Mouse (Mus musculus) midbrain, embryonic 14.5 days (tissue): ENCODE data around the gene Dennd1a. TPM values are rescaled to one million over a fixed set of nuclear protein-coding genes. Genes with fewer than 3 reads are reported as not detected.
A peak's percentile ranks its signal among the peaks of the same experiment; 100 is the strongest.

Experiments used
- ATAC-seq: fragments of 200-750 bp; cut with Nextera tagmentation; 2 replicates; pipeline ENCODE4 v1.8.0; 2017; ENCODE audit warnings: moderate number of reproducible peaks, moderate library complexity; ENCODE audit not compliant: low FRiP score, low TSS enrichment
- DNase-seq: peaks from one replicate; pipeline ENCODE4 v3.0.0-alpha.2; 2015
- H3K27ac ChIP-seq: fragments of 300-500 bp; sonication (generic); replicated peaks from 2 replicates; pipeline ENCODE4 v1.5.1; 2014; ENCODE audit warnings: mild to moderate bottlenecking, low read depth, low read length, moderate library complexity
- H3K27me3 ChIP-seq: fragments of 300-500 bp; sonication (generic); 2 replicates; pipeline ENCODE4 v1.6.1; 2014; ENCODE audit warnings: low read length, control low read depth, mixed read lengths; ENCODE audit not compliant: control insufficient read depth, insufficient read depth
- H3K36me3 ChIP-seq: fragments of 300-500 bp; sonication (generic); 2 replicates; pipeline ENCODE4 v1.6.1; 2014; ENCODE audit warnings: low read length, control low read depth; ENCODE audit not compliant: control insufficient read depth, insufficient read depth
- H3K4me1 ChIP-seq: fragments of 300-500 bp; sonication (generic); 2 replicates; pipeline ENCODE4 v1.6.1; 2014; ENCODE audit warnings: mild to moderate bottlenecking, antibody characterized with exemption, low read length, control low read depth; ENCODE audit not compliant: control insufficient read depth, insufficient read depth
- H3K4me2 ChIP-seq: fragments of 300-500 bp; sonication (generic); 2 replicates; pipeline ENCODE4 v1.6.1; 2014; ENCODE audit warnings: mild to moderate bottlenecking, low read length, moderate library complexity
- H3K4me3 ChIP-seq: fragments of 300-500 bp; sonication (generic); replicated peaks from 2 replicates; pipeline ENCODE4 v1.5.1; 2014; ENCODE audit warnings: low read depth, low read length
- H3K9ac ChIP-seq: fragments of 300-500 bp; sonication (generic); replicated peaks from 2 replicates; pipeline ENCODE4 v1.6.1; 2014; ENCODE audit warnings: mild to moderate bottlenecking, low read length, moderate library complexity
- H3K9me3 ChIP-seq: fragments of 300-500 bp; sonication (generic); 2 replicates; pipeline ENCODE4 v1.6.1; 2016; ENCODE audit warnings: low read length, control low read depth, mixed read lengths; ENCODE audit not compliant: control insufficient read depth
- WGBS: fragments of 180-500 bp; shearing (Covaris S2); extraction: QIAGEN DNeasy Blood & Tissue Kit; methylation state at CpG from one replicate; pipeline ENCODE4 v1.1.7; 2014; 5-methylcytosine and 5-hydroxymethylcytosine counted together
- polyA plus RNA-seq: library from polyadenylated mRNA; unstranded; fragments of >200 nt; fragmentation: Nextera tagmentation; extraction: Ambion mirVana; gene quantifications from 2 replicates; pipeline ENCODE4 v1.2.1, GENCODE M21; 2014

Dennd1a gene
- polyA plus RNA-seq, 1 experiment from 2014 or later = 16.6 TPM

- H3K4me1 ChIP-seq = peaks cover 3% of the 10 kb centered on the region; the same call in 1 of the 2 replicates
- no peaks in the 10 kb centered on the region for H3K36me3 ChIP-seq
- WGBS = 92% methylated on average over 2 of the region's 2 CpGs
- H3K27ac ChIP-seq = no peak overlapping the region
- DNase-seq (no peak), ATAC-seq (no peak)
- H3K9me3 ChIP-seq = no peaks in the 10 kb centered on the region
- peaks cover 57% of the 10 kb centered on the region for H3K27me3 ChIP-seq
- H3K9ac ChIP-seq = no peak overlapping the region
- no peak overlapping the region for H3K4me3 ChIP-seq
- H3K4me2 ChIP-seq = no peak overlapping the region
These were observed 67.5 kb downstream of the Dennd1a start for GRCm38 (mm10) chr2:38219666-38220065.

GRCm38 (mm10) chr2:38213041-38213440, 74.1 kb downstream of the Dennd1a start:
- Histone ChIP-seq H3K4me3 (no peak overlapping the region), H3K27ac (no peak overlapping the region), H3K9me3 (no peaks in the 10 kb centered on the region), H3K9ac (no peak overlapping the region), H3K27me3 (peaks cover 26% of the 10 kb centered on the region), H3K36me3 (no peaks in the 10 kb centered on the region), H3K4me1 (no peaks in the 10 kb centered on the region), H3K4me2 (no peak overlapping the region)
- ATAC-seq (no peak), DNase-seq (no peak)
- 79% methylated on average over 1 of the region's 1 CpGs for WGBS

GRCm38 (mm10) chr2:38211426-38211825, 75.8 kb downstream of the Dennd1a start:
- Histone ChIP-seq H3K36me3 (no peaks in the 10 kb centered on the region), H3K27me3 (peaks cover 13% of the 10 kb centered on the region)

GRCm38 (mm10) chr2:38207752-38208151, 79.4 kb downstream of the Dennd1a start:
- H3K36me3 ChIP-seq = no peaks in the 10 kb centered on the region
- peaks cover 11% of the 10 kb centered on the region; the same call in 1 of the 2 replicates for H3K27me3 ChIP-seq
- no peak overlapping the region for H3K27ac ChIP-seq
- H3K4me1 ChIP-seq = no peaks in the 10 kb centered on the region
- ATAC-seq (no peak), DNase-seq (no peak)
- no peak overlapping the region for H3K9ac ChIP-seq
- H3K4me3 ChIP-seq = no peak overlapping the region
- no peaks in the 10 kb centered on the region for H3K9me3 ChIP-seq
- no peak overlapping the region for H3K4me2 ChIP-seq
- 98% methylated on average over 1 of the region's 1 CpGs for WGBS

More at GRCm38 (mm10) chr2:38211426-38211825, 75.8 kb downstream of the Dennd1a start:
- ATAC-seq (no peak), DNase-seq (no peak)
- H3K9me3 ChIP-seq = no peaks in the 10 kb centered on the region
- H3K9ac ChIP-seq = no peak overlapping the region
- no peaks in the 10 kb centered on the region for H3K4me1 ChIP-seq
- no peak overlapping the region for H3K4me3 ChIP-seq
- WGBS = 95% methylated on average over 2 of the region's 2 CpGs
- H3K4me2 ChIP-seq = no peak overlapping the region
- H3K27ac ChIP-seq = no peak overlapping the region

- WGBS = 81% methylated on average over 5 of the region's 5 CpGs
- H3K27ac ChIP-seq = no peak overlapping the region
- H3K4me3 ChIP-seq = no peak overlapping the region
- DNase-seq (no peak), ATAC-seq (no peak)
- H3K9ac ChIP-seq = no peak overlapping the region
- no peaks in the 10 kb centered on the region for H3K36me3 ChIP-seq
- peaks cover 5% of the 10 kb centered on the region; the same call in 1 of the 2 replicates for H3K27me3 ChIP-seq
- no peaks in the 10 kb centered on the region for H3K9me3 ChIP-seq
- no peak overlapping the region for H3K4me2 ChIP-seq
- no peaks in the 10 kb centered on the region for H3K4me1 ChIP-seq
These were observed 81.9 kb downstream of the Dennd1a start for GRCm38 (mm10) chr2:38205281-38205680.

GRCm38 (mm10) chr2:38204696-38205095, 82.5 kb downstream of the Dennd1a start:
- DNase-seq (no peak), ATAC-seq (no peak)
- peaks cover 5% of the 10 kb centered on the region; the same call in 1 of the 2 replicates for H3K27me3 ChIP-seq
- no peaks in the 10 kb centered on the region for H3K9me3 ChIP-seq
- H3K4me1 ChIP-seq = no peaks in the 10 kb centered on the region
- no peaks in the 10 kb centered on the region for H3K36me3 ChIP-seq
- H3K27ac ChIP-seq = no peak overlapping the region
- 61% methylated on average over 2 of the region's 2 CpGs for WGBS
- no peak overlapping the region for H3K9ac ChIP-seq
- H3K4me2 ChIP-seq = no peak overlapping the region
- H3K4me3 ChIP-seq = no peak overlapping the region

GRCm38 (mm10) chr2:38198072-38198471, 89.1 kb downstream of the Dennd1a start:
- 58% methylated on average over 1 of the region's 1 CpGs for WGBS
- DNase-seq = no peak
- H3K27ac ChIP-seq = no peak overlapping the region
- no peak overlapping the region for H3K4me2 ChIP-seq
- H3K4me1 ChIP-seq = peaks cover 4% of the 10 kb centered on the region; the same call in 1 of the 2 replicates
- H3K9ac ChIP-seq = no peak overlapping the region
- no peaks in the 10 kb centered on the region for H3K36me3 ChIP-seq
- no peak overlapping the region for H3K4me3 ChIP-seq
- ATAC-seq = no peak
- no peaks in the 10 kb centered on the region for H3K9me3 ChIP-seq
- H3K27me3 ChIP-seq = no peaks in the 10 kb centered on the region

- Histone ChIP-seq H3K4me1 (peaks cover 4% of the 10 kb centered on the region; the same call in 1 of the 2 replicates), H3K9ac (no peak overlapping the region), H3K4me3 (no peak overlapping the region), H3K36me3 (no peaks in the 10 kb centered on the region), H3K9me3 (no peaks in the 10 kb centered on the region), H3K27me3 (no peaks in the 10 kb centered on the region), H3K27ac (0 out of 2 replicates have a peak overlapping the region, but pooled peaks have one; percentile 5), H3K4me2 (no peak overlapping the region)
- 54% methylated on average over 9 of the region's 9 CpGs for WGBS
- ATAC-seq (no peak), DNase-seq (peak; percentile 58)
These were observed 90.8 kb downstream of the Dennd1a start for GRCm38 (mm10) chr2:38196199-38197060.

GRCm38 (mm10) chr2:38192007-38192406, 95.2 kb downstream of the Dennd1a start:
- no peaks in the 10 kb centered on the region for H3K27me3 ChIP-seq
- H3K36me3 ChIP-seq = no peaks in the 10 kb centered on the region
- H3K4me3 ChIP-seq = no peak overlapping the region
- ATAC-seq (no peak), DNase-seq (no peak)
- no peak overlapping the region for H3K9ac ChIP-seq
- H3K27ac ChIP-seq = no peak overlapping the region
- H3K4me1 ChIP-seq = peaks cover 4% of the 10 kb centered on the region; the same call in 1 of the 2 replicates
- H3K4me2 ChIP-seq = no peak overlapping the region
- 100% methylated on average over 1 of the region's 1 CpGs for WGBS
- no peaks in the 10 kb centered on the region for H3K9me3 ChIP-seq
